Mouse (Mus musculus) heart, adult 2 months (tissue): ENCODE measurements around the gene Stx18. TPM values are rescaled to one million over a fixed set of nuclear protein-coding genes. Genes with fewer than 3 reads are reported as not detected.

Experiments
- DNase-seq, 2 experiments: peaks; one replicate each; pipeline ENCODE4 v3.0.0; 2021
- H3K27ac ChIP-seq: fragments of 200-600 bp; 2 replicates; pipeline ENCODE4 v1.8.1; 2022
- H3K27me3 ChIP-seq: fragments of 200-500 bp; 2 replicates; pipeline ENCODE4 v1.6.1; 2012; ENCODE audit warnings: mild to moderate bottlenecking, low read length, inconsistent platforms, mixed read lengths; ENCODE audit not compliant: control insufficient read depth, insufficient read depth
- H3K36me3 ChIP-seq: fragments of 200-500 bp; 2 replicates; pipeline ENCODE4 v1.6.1; 2012; ENCODE audit warnings: low read length, inconsistent platforms; ENCODE audit not compliant: control insufficient read depth, insufficient read depth
- H3K4me1 ChIP-seq: fragments of 200-500 bp; 2 replicates; pipeline ENCODE4 v1.6.1; 2011; ENCODE audit warnings: low read length; ENCODE audit not compliant: control insufficient read depth, insufficient read depth
- H3K4me3 ChIP-seq: fragments of 200-600 bp; 2 replicates; pipeline ENCODE4 v1.8.1; 2022
- H3K79me2 ChIP-seq: fragments of 200-500 bp; replicated peaks from 2 replicates; pipeline ENCODE4 v1.6.1; 2012; ENCODE audit warnings: mild to moderate bottlenecking, inconsistent platforms, low read length, moderate library complexity, mixed read lengths; ENCODE audit not compliant: control insufficient read depth, insufficient read depth
- H3K9ac ChIP-seq: fragments of 200-500 bp; 2 replicates; pipeline ENCODE4 v1.6.1; 2012; ENCODE audit warnings: low read depth, mild to moderate bottlenecking, control low read depth, inconsistent platforms, low read length, mixed read lengths
- CTCF ChIP-seq: fragments of 200-600 bp; IDR thresholded peaks from 2 replicates; pipeline ENCODE4 v1.8.1; 2022; ENCODE audit warnings: antibody characterized with exemption, mild to moderate bottlenecking, moderate library complexity
- EP300 ChIP-seq: fragments of 200-500 bp; IDR thresholded peaks from 2 replicates; pipeline ENCODE4 v1.6.1; 2011; ENCODE audit warnings: low read depth, low read length, control low read depth; ENCODE audit not compliant: insufficient read depth
- POLR2A ChIP-seq: fragments of 200-500 bp; IDR thresholded peaks from 2 replicates; pipeline ENCODE4 v1.6.1; 2011; ENCODE audit warnings: mild to moderate bottlenecking, low read depth, low read length, control low read depth; ENCODE audit not compliant: insufficient read depth
- WGBS: fragments of 180-500 bp; shearing (Covaris S2); methylation state at CpG from one replicate; pipeline ENCODE4 v1.1.7; 2018; 5-methylcytosine and 5-hydroxymethylcytosine counted together
- intact Hi-C: fragments of 180-260 bp; cut with DNase I; formaldehyde crosslinking; loops from one replicate; pipeline ENCODE4 v1.15.1; 2025
- polyA plus RNA-seq: library from polyadenylated mRNA; depleted of rRNA; stranded (reverse); fragments of >200 nt; gene quantifications from 2 replicates; pipeline ENCODE4 v1.2.3, GENCODE M21; 2012
- total RNA-seq, 2 experiments: library from RNA; stranded (reverse); gene quantifications; 2 replicates each; pipeline ENCODE4 v1.2.3; 2021

Gene Stx18
- total and polyA plus RNA-seq, 3 experiments: 12.1 to 18.5 (median 15.9) TPM

GRCm38 (mm10) chr5:38102945-38103344, 64.4 kb downstream of the Stx18 start:
- H3K27me3 ChIP-seq: no peaks in the 10 kb centered on the region
- WGBS: 89% methylated on average over 2 of the region's 2 CpGs
- TF ChIP-seq EP300 (no peak), POLR2A (no peak), CTCF (no peak)
- no peaks in the 10 kb centered on the region for H3K36me3 ChIP-seq
- H3K4me3 ChIP-seq: no peak overlapping the region
- no peak overlapping the region for H3K9ac ChIP-seq
- no peaks in the 10 kb centered on the region for H3K79me2 ChIP-seq
- H3K27ac ChIP-seq: no peak overlapping the region
- H3K4me1 ChIP-seq: no peaks in the 10 kb centered on the region
- DNase-seq: no peak
- intact Hi-C loops: no loop called here

DNA sequence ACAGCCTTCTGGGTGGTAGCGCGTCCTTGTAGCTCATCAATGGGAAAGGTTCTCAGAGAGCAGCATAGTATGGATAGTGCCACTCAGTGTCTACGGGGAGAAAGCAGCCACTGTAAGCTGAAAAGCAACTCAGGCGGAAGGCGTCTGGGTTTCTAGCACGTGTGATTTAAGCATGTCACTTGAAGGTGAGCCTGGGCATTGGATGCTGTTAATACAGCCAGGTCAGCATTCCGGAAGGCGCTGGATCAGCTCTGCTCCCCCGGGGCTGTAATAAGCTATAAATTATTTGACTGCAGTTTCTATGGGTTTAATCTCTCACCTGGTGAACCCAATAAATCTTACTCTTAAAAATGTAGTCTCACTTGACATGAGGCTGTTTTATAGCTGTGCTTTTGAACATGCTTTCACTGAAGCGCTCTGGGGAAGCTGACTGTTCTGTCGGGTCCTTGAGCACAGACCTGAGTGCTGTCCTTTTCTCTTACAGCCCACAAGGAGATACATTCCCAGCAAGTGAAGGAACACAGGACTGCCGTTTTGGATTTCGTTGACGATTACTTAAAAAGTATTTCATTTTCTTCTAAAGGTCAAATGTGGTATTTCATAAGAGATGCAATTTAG, 67.6 kb downstream of the Stx18 start:
- intact Hi-C loops: no loop called here
- Histone ChIP-seq H3K36me3 (no peaks in the 10 kb centered on the region), H3K79me2 (no peaks in the 10 kb centered on the region), H3K27me3 (no peaks in the 10 kb centered on the region), H3K9ac (no peak overlapping the region), H3K4me1 (no peaks in the 10 kb centered on the region), H3K27ac (no peak overlapping the region), H3K4me3 (no peak overlapping the region)
- DNase-seq: no peak
- 95% methylated on average over 14 of the region's 14 CpGs for WGBS
- TF ChIP-seq POLR2A: no peak

DNA sequence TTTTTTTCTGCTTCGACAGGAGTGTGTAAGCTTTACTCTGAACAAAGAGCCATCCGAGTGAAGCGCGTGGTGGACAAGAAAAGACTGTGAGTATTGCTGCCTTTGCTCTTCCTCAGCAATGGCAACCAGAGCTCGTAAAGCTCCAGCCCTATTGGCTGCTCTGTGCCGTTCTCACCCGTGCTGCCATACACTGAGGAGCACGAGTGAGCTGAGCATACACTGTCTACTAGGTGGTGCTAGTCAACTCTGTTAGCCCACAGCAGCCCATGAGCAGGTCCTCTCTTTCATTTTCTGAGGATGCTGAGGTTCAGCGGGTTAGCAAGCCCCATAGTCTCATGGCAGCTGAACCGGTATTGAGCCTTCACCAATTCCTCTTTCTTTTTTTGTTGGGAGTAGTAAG, 68.3 kb downstream of the Stx18 start:
- H3K4me3 ChIP-seq: no peak overlapping the region
- H3K9ac ChIP-seq: no peak overlapping the region
- H3K36me3 ChIP-seq: no peaks in the 10 kb centered on the region
- DNase-seq: no peak
- no peaks in the 10 kb centered on the region for H3K79me2 ChIP-seq
- no peak overlapping the region for H3K27ac ChIP-seq
- H3K27me3 ChIP-seq: no peaks in the 10 kb centered on the region
- H3K4me1 ChIP-seq: no peaks in the 10 kb centered on the region
- 93% methylated on average over 10 of the region's 10 CpGs for WGBS
- TF ChIP-seq EP300 (no peak), CTCF (no peak), POLR2A (no peak)
- intact Hi-C loops: no loop called here

DNA sequence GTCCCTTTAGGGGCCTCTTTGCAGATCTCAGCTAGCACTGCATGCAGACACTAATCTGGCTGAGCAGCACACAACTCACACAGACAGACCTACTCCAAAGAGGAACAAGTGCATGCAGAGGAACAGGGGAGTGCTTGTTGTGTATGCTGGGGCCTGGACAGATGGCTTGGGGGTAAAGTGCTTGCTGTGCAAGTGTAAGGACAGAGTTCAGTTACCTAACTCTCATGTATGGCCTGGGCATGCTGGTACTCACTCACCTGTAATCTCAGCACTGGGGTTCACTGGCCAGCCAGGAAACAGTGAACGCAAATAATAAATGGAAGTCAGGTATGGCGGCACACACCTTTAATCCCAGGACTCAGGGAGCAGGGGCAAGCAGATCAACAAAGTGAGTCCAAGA, 76.0 kb downstream of the Stx18 start:
- intact Hi-C loops: no loop called here
- TF ChIP-seq EP300: no peak
- TF ChIP-seq CTCF: no peak
- TF ChIP-seq POLR2A: no peak
- WGBS: 97% methylated on average over 2 of the region's 2 CpGs

DNA sequence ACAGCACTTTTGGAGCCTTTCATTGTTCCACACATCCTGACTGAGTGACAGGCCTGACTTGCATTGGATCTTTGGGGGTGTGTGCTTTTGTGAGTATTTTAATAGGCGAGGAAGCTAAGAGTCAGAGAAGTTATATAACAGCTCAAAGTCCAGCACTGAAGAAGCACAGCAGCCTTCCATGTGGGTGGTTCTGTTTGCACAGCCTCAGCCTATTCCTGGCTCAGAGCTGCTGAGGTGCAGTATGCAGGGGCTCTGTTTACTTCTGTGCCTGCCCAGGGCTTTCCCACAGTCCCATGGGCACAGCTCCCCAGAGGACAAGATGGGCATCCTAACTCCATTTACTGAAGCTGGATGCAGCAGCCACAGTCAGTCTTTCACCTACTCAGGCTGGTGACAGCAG, 78.5 kb downstream of the Stx18 start:
- no peak for DNase-seq
- Histone ChIP-seq H3K4me3 (no peak overlapping the region), H3K27me3 (no peaks in the 10 kb centered on the region), H3K4me1 (no peaks in the 10 kb centered on the region), H3K9ac (no peak overlapping the region), H3K79me2 (no peaks in the 10 kb centered on the region), H3K27ac (no peak overlapping the region), H3K36me3 (no peaks in the 10 kb centered on the region)
- TF ChIP-seq EP300: no peak
- TF ChIP-seq CTCF: no peak
- no peak for TF ChIP-seq POLR2A
- intact Hi-C loops: no loop called here
- 91% methylated on average over 1 of the region's 1 CpGs for WGBS

More for the DNA sequence above, 76.0 kb downstream of the Stx18 start:
- DNase-seq: no peak
- Histone ChIP-seq H3K36me3 (no peaks in the 10 kb centered on the region), H3K4me3 (no peak overlapping the region), H3K79me2 (no peaks in the 10 kb centered on the region), H3K27me3 (no peaks in the 10 kb centered on the region), H3K4me1 (no peaks in the 10 kb centered on the region), H3K27ac (no peak overlapping the region), H3K9ac (no peak overlapping the region)

DNA sequence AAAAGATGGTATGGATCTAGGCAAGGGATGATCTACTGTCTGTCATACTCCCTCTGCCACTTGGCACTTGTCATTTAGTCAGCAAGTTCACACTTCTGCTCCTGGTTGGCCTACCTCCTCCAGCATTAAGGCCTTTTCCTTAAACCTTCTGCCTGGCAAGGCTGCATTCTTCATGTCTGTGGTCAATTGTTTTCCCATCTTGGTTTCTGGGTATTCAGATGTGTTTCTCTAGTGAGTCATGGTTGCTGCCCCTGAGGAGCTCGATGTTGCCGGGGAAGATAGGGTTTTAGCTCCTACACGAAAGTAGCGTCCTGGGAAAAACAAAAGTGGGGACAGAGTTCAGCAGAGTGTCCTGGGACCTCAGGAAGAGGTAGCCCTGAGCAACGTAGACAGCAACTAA, 80.7 kb downstream of the Stx18 start:
- Histone ChIP-seq H3K27ac (no peak overlapping the region), H3K4me3 (no peak overlapping the region), H3K4me1 (no peaks in the 10 kb centered on the region), H3K79me2 (no peaks in the 10 kb centered on the region), H3K9ac (no peak overlapping the region), H3K27me3 (no peaks in the 10 kb centered on the region), H3K36me3 (no peaks in the 10 kb centered on the region)
- intact Hi-C loops: no loop called here
- WGBS: 69% methylated on average over 5 of the region's 5 CpGs
- no peak for DNase-seq
- no peak for TF ChIP-seq CTCF
- TF ChIP-seq EP300: no peak
- no peak for TF ChIP-seq POLR2A
